Mouse (Mus musculus): ENCODE measurements around the gene March9.
"Not testable (repeated sequence)": the region's sequence is repeated elsewhere in the genome, so short reads cannot be mapped to it uniquely, and the experiment has no call there.

March9 gene

GRCm38 (mm10) chr10:127062503-127062902, 2.5 kb upstream of the March9 start:
- DNase-seq (ENCODE audit: low spot score in 2 of 2), result no peak

GRCm38 (mm10) chr10:127062101-127062500, 2.1 kb upstream of the March9 start:
- not testable (repeated sequence) for DNase-seq (ENCODE audit: low spot score in 2 of 2)

GRCm38 (mm10) chr10:127061513-127061912, 1.5 kb upstream of the March9 start:
- no peak for DNase-seq (ENCODE audit: low spot score in 2 of 2)

- no peak for DNase-seq (ENCODE audit: low spot score in 2 of 2)
Observed at GRCm38 (mm10) chr10:127061085-127061484, 1.1 kb upstream of the March9 start.

GRCm38 (mm10) chr10:127059174-127059967, 613 bp downstream of the March9 start:
- no peak for DNase-seq (ENCODE audit: low spot score in 2 of 2)

- DNase-seq (ENCODE audit: low spot score in 2 of 2), result no peak
Observed at GRCm38 (mm10) chr10:127058708-127059107, 1.3 kb downstream of the March9 start.

- DNase-seq (ENCODE audit: low spot score in 2 of 2), result peak in 1 of 2 experiments; percentile 74
Observed at GRCm38 (mm10) chr10:127058161-127058560, 1.8 kb downstream of the March9 start.

GRCm38 (mm10) chr10:127056490-127056889, 3.5 kb downstream of the March9 start:
- no peak for DNase-seq (ENCODE audit: low spot score in 2 of 2)

- no peak for DNase-seq (ENCODE audit: low spot score in 2 of 2)
Observed at GRCm38 (mm10) chr10:127055406-127055805, 4.6 kb downstream of the March9 start.

GRCm38 (mm10) chr10:127054646-127055045, 5.3 kb downstream of the March9 start:
- DNase-seq (ENCODE audit: low spot score in 2 of 2), result no peak

GRCm38 (mm10) chr10:127050119-127050474, 9.9 kb downstream of the March9 start:
- DNase-seq (ENCODE audit: low spot score in 2 of 2), result no peak

GRCm38 (mm10) chr10:127049395-127050118, 10.4 kb downstream of the March9 start:
- no peak for DNase-seq (ENCODE audit: low spot score in 2 of 2)

- no peak for DNase-seq (ENCODE audit: low spot score in 2 of 2)
Observed at GRCm38 (mm10) chr10:127048608-127049394, 11.2 kb downstream of the March9 start.

- no peak for DNase-seq (ENCODE audit: low spot score in 2 of 2)
Observed at GRCm38 (mm10) chr10:127047954-127048353, 12.0 kb downstream of the March9 start, which contains the start of gene Cyp27b1. Gene Cyp27b1 (plus strand): TSS chr10:127048250.

- DNase-seq (ENCODE audit: low spot score in 2 of 2), result no peak
Observed at GRCm38 (mm10) chr10:127043187-127043586, 16.8 kb downstream of the March9 start.

- DNase-seq (ENCODE audit: low spot score in 2 of 2), result no peak
Observed at GRCm38 (mm10) chr10:127042468-127043115, 17.4 kb downstream of the March9 start.

- DNase-seq (ENCODE audit: low spot score in 2 of 2), result peak; percentile 85 to 86
Observed at GRCm38 (mm10) chr10:127041774-127042338, 18.1 kb downstream of the March9 start.

GRCm38 (mm10) chr10:127041274-127041766, 18.7 kb downstream of the March9 start, which contains the start of the genes Mettl1 and Eef1akmt3:
Gene Mettl1 (plus strand): TSS chr10:127041414.
Gene Eef1akmt3 (minus strand): TSS chr10:127041513.
- DNase-seq (ENCODE audit: low spot score in 2 of 2), result no peak

- peak in 1 of 2 experiments; percentile 42 for DNase-seq (ENCODE audit: low spot score in 2 of 2)
Observed at GRCm38 (mm10) chr10:127040569-127041214, 19.3 kb downstream of the March9 start.

GRCm38 (mm10) chr10:127037641-127038040, 22.3 kb downstream of the March9 start:
- no peak for DNase-seq (ENCODE audit: low spot score in 2 of 2)

All from frontal cortex, postnatal 25 days (tissue).